Mouse (Mus musculus) lung, adult 18-20 months (tissue): Measurements from ENCODE around the gene Atp6v1c2.

Experiments used
- DNase-seq, 2 experiments: peaks; one replicate each; pipeline ENCODE4 v3.0.0; 2022; ENCODE audit warnings: mixed read lengths in 2 of 2

Atp6v1c2 gene

DNA sequence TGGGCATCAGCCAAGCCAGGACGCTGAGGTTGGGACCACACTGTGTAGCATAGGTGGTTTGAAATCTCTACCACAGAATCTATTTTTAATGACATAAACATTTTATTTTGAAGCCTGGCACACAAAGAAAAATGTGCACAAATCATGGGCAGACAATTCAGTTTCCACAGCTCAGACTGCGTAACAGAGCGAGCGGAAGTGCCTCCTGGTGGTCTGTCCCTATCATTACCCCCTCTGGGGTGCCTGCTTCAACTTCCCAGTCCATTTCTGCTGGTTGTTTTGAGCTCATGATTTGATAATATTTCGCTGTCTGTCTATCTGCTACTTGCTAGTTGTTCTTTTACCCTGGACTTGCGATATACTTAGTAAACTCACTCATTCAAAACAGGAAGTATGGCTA lies 73.6 kb downstream of the Atp6v1c2 start:
- DNase-seq: no peak

DNA sequence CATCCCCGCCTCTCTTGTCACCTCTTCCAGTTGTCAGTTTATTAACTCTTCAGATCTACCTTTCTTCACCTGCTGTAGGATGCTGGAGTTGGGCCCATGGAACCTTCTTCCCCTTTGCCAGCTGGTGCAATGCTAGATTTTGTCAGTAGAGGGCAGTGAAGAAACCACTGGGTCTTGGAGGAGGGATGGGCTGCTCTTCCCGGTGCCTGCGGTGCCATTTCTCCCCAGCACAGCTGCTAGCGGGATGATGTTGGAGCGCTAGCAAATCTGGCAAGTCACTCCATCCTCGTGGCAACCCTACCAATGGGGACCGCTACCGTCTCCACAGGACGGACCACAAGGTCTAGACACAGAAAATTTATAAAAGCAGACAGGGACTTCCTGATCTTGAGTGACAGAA lies 76.1 kb downstream of the Atp6v1c2 start:
- DNase-seq: peak; percentile 40 to 60

DNA sequence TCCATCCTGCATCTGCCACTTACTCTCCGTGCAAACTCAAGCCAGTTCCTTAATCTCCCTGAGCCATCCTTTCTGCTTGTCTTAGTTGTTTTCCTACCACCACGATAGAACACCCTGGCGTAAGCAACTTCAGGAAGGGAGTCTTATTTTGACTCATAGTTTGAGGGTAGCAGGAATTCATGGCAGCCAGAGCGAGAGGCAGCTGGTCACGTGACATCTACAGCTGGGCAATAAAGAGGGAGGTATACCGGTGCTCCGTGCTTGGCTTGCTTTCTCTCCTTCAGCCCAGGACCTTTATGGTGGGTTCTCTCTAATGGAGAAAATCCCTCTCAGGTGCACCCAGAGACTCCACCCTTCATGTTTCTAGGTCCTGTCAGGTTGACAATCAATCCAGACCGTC lies 78.2 kb downstream of the Atp6v1c2 start:
- DNase-seq: no peak

GRCm38 (mm10) chr12:17242041-17242440 lies 87.1 kb downstream of the Atp6v1c2 start:
- DNase-seq: no peak

DNA sequence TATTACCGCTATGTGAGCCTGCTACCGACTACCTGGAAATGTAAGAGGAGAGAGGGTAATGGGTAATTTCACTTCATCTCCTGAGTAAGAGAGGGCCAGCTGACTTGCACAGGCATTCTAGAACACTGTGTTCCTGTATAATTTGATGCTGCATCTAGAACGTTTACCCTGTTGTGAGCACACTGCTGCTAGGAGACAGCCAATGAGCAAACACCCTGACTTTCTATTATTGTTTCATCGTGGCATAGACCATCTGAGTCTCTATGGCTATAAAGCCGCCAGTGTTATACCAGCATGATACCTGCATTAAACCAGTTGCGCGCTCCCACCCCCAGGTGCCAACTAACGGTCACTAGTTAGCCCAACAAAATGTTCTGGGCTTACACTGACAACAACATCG lies 87.5 kb downstream of the Atp6v1c2 start:
- no peak for DNase-seq

DNA sequence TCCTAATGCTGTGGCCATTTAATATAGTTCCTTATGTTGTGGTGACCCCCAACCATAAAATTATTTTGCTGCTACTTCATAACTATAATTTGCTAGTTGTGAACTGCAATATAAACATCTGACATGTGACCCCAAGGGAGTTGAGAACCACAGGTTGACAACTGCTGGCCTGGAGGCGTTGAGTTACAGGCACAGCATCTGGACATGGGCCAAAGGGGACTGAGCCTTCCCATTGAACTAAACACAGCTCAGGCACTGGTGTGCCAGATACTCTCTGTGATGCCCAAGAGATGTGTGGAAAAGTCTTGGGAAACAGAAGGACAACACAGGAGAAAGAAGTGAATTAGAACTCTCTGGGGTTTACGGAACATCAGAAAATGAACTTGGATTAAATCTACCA lies 88.1 kb downstream of the Atp6v1c2 start:
- DNase-seq: no peak

DNA sequence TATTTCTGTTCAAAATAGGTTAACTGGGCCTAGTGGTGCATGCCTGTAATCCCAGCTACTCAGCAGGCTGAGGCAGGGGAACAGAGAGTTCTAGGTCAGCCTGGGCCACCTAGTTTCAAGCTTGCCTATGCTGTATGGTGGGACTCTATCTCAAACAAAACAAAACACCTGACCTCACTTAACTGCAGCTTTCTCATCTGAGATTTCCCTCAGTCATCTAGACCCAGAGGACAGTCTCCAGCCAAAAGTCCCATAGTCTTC lies 89.8 kb downstream of the Atp6v1c2 start:
- no peak for DNase-seq

DNA sequence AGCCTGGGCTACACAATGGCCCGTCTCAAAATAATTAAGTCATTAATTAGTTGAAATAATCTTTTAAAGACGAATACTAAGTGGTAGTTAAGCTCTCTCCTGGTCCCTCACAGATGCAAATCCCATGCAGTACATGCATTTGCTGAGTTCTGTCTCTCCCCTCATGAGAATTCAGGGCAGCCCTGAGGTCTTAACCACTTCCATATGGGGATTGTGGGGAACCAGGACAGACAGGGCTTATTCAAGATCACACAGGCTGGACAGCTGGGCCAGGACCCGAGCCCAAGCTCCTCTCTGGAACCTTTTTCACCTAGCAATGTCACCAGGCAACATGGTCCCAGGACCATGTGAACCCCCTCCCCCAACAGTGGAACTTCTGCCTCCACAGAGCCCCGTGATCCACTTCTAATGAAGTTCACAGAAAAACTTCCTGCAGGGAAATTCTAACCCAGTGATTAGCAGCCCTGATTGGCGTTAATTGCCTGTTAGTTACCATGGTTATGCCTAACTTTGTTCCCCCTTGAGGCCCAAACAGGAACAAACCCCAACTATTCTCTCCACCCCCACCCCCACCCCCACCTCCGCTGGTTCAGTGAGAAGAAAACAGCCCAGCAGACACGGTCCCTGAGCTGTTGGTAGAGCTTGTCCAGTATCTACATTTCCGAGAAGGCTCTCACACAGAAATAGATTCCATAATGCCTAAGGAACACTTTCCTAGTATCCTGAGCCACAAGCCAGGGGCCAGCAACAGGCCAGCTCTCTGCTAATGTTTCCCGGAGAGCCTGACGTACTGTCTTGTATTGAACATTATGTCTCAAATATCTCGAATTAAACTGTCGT lies 90.4 kb downstream of the Atp6v1c2 start:
- no peak for DNase-seq

- DNase-seq: no peak
Observed at GRCm38 (mm10) chr12:17235535-17236313, 93.4 kb downstream of the Atp6v1c2 start.
